ENCODE assay signal across 27 mouse cellular contexts in genomic region chr14:86229755-86230154, GRCm38 (mm10).
"Had no signal": no experiment of that assay in that cellular context is flagged by ENCODE, and none has a peak within 500 bp of the region (broad histone marks: within the 10 kb centered on the region; RNA-seq: fewer than 3 reads in every experiment).

No protein-coding gene starts in this region.

- H3K27ac ChIP-seq: embryonic facial prominence, embryonic 10.5 days; embryonic facial prominence, embryonic 12.5 days; embryonic facial prominence, embryonic 13.5 days; embryonic facial prominence, embryonic 15.5 days; forebrain, embryonic 10.5 days; forebrain, embryonic 12.5 days; forebrain, embryonic 13.5 days; forebrain, embryonic 15.5 days; gastrocnemius, adult 2 months; heart, adult 2 months; heart, embryonic 10.5 days had no signal

- H3K9me3 ChIP-seq: embryonic facial prominence, embryonic 10.5 days; embryonic facial prominence, embryonic 12.5 days; embryonic facial prominence, embryonic 13.5 days; embryonic facial prominence, embryonic 15.5 days; forebrain, embryonic 10.5 days; forebrain, embryonic 12.5 days; forebrain, embryonic 13.5 days; forebrain, embryonic 15.5 days; heart, embryonic 10.5 days had no signal

- H3K4me3 ChIP-seq: embryonic facial prominence, embryonic 10.5 days; embryonic facial prominence, embryonic 12.5 days; embryonic facial prominence, embryonic 13.5 days; embryonic facial prominence, embryonic 15.5 days; erythroblast, embryonic 14.5 days; forebrain, embryonic 10.5 days; forebrain, embryonic 12.5 days; forebrain, embryonic 13.5 days; forebrain, embryonic 15.5 days; gastrocnemius, adult 2 months; heart, adult 2 months; heart, embryonic 10.5 days had no signal

- DNase-seq: cerebellum, adult 9-11 months; cerebellum, postnatal 10 days; cerebellum, postnatal 14 days; cerebellum, postnatal 25 days; cerebellum, postnatal 36 days; embryo, embryonic 11 days; forebrain, postnatal 0 days; gastrocnemius, adult 2 months; gastrocnemius, postnatal 10 days; gastrocnemius, postnatal 14 days; gastrocnemius, postnatal 25 days; gastrocnemius, postnatal 36 days; heart, adult 11 months; heart, adult 18-20 months; heart, adult 2 months had no signal

- H3K36me3 ChIP-seq: embryonic facial prominence, embryonic 10.5 days; embryonic facial prominence, embryonic 12.5 days; embryonic facial prominence, embryonic 13.5 days; embryonic facial prominence, embryonic 15.5 days; forebrain, embryonic 10.5 days; forebrain, embryonic 12.5 days; forebrain, embryonic 15.5 days; heart, embryonic 10.5 days had no signal

- H3K9ac ChIP-seq: embryonic facial prominence, embryonic 12.5 days; embryonic facial prominence, embryonic 13.5 days; embryonic facial prominence, embryonic 15.5 days; forebrain, embryonic 12.5 days; forebrain, embryonic 13.5 days; forebrain, embryonic 15.5 days; forebrain, postnatal 0 days had no signal

- H3K4me1 ChIP-seq: embryonic facial prominence, embryonic 10.5 days; embryonic facial prominence, embryonic 12.5 days; embryonic facial prominence, embryonic 13.5 days; embryonic facial prominence, embryonic 15.5 days; forebrain, embryonic 10.5 days; forebrain, embryonic 12.5 days; forebrain, embryonic 15.5 days; heart, embryonic 10.5 days had no signal

- ATAC-seq: forebrain, embryonic 13.5 days; forebrain, embryonic 14.5 days; forebrain, embryonic 15.5 days; forebrain, embryonic 16.5 days; forebrain, postnatal 0 days had no signal

- H3K27me3 ChIP-seq: embryonic facial prominence, embryonic 12.5 days; embryonic facial prominence, embryonic 13.5 days; embryonic facial prominence, embryonic 15.5 days; forebrain, embryonic 12.5 days; forebrain, embryonic 13.5 days; forebrain, embryonic 15.5 days had no signal

- H3K4me2 ChIP-seq: embryonic facial prominence, embryonic 12.5 days; embryonic facial prominence, embryonic 13.5 days; embryonic facial prominence, embryonic 15.5 days; forebrain, embryonic 12.5 days; forebrain, embryonic 13.5 days; forebrain, embryonic 15.5 days had no signal
